Mouse (Mus musculus) neutrophil, adult 65 days (primary cell): ENCODE data around the gene BC048403. TPM values are rescaled to one million over a fixed set of nuclear protein-coding genes. Genes with fewer than 3 reads are reported as not detected.

Experiments used
- total RNA-seq: library from RNA; stranded (reverse); gene quantifications from 2 replicates; pipeline ENCODE4 v1.2.4, GENCODE M21; 2023

The BC048403 gene
- total RNA-seq: 8.0 and 10.4 TPM in 2 replicates

DNA sequence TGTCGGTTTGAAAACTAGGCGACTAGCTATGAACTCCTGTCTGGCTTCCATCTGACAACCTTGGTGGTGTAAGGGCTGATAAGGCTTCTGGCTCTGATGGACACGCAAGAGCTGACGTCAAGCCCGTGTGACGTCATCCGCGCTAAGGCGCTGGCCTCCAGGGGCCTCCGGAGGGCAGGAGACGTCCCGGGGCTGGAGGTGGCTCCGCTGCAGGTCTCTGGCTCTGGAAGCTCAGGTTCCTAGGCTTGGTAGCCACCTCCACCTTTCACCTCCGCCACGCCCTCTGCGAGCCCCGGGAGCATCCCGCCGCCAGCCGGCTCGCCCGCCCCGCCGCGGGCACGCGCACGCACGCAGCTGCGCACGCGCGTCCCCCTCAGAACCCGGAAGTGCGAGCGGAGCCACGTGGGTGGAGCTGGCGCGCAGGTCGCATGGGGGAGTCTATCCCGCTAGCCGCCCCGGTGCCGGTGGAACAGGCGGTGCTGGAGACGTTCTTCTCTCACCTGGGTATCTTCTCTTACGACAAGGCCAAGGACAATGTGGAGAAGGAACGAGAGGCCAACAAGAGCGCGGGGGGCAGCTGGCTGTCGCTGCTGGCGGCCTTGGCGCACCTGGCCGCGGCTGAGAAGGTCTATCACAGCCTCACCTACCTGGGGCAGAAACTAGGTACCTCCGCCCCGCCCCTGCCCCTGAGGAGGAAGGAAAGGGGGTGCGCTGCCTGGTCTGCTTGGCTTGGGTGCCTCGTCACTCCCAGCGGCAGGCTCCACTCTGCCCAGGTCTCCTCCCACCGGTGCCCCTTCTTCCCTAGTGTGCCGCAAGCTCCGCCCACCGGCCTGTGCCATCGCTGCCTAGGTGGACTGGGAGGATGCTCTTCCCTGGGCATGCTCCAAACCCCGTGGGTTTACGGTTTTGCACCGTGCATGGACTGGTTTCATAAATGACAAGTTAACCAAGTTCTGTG lies at the start of gene BC048403:
Gene BC048403, plus strand, starts transcription at position 390 of the 958 bp plus-strand sequence.

Other genes starting within 250 kb of the BC048403 start
- gene Tbk1, start 153.2 kb upstream of the BC048403 start, total RNA-seq: 59.1 and 77.8 TPM in 2 replicates
- gene Xpot, start 113.6 kb upstream of the BC048403 start, total RNA-seq: 14.0 and 15.9 TPM in 2 replicates
- not detected in 2 replicates for gene D930020B18Rik, start 98.3 kb upstream of the BC048403 start, total RNA-seq